Mouse (Mus musculus) CD4-positive, CD25-positive, alpha-beta regulatory T cell, adult 2 months (primary cell): ENCODE results near the gene Serpinb7.

ENCODE experiments used
- DNase-seq: peaks from one replicate; pipeline ENCODE4 v3.0.0-alpha.2; 2012; ENCODE audit warnings: low read depth, low spot score

Serpinb7 gene

GRCm38 (mm10) chr1:107489577-107489976 is 90.1 kb downstream of the Serpinb7 start:
- DNase-seq: no peak

DNA sequence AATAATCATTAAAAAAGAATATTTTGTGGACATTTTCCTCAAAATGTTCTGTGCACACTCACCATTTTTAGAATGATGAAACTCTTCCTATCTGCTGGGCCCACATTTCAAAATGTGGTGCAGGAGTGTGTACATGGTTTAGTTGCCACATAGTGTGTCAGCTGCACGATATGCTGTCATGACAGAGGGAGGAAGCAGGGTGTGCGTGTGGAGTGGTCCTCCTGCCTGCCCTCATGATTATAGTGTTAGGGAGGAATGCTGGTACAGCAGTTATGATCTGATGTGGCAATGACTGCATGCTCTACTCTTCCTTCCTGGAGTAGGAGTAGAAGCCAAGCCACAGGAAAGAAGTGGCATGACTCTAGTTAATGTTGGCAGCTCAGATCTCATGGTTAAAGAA is 97.3 kb downstream of the Serpinb7 start:
- no peak for DNase-seq

DNA sequence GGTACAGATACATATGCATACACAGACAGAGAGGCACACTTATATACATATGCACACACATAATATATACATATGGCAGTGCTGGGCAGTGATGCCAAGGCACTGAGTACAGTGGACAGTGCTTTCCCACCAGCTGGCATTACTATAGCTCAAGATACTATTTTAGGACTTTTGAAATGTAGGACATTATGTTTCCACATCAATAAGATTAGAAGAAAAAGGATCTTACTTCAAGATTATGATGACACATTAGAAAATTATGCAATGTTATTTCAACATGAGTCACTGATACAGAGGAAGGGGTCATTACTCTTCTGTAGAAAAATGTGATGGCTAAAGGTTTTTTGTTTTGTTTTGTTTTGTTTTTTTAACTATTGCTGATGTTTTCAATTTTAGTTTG is 102.6 kb downstream of the Serpinb7 start:
- DNase-seq: no peak
